Mouse (Mus musculus): ENCODE data around the gene Esyt1. TPM values are rescaled to one million over a fixed set of nuclear protein-coding genes. Genes with fewer than 3 reads are reported as not detected.

Esyt1 gene
- total and polyA plus RNA-seq, 3 experiments: 20.2 to 48.0 (median 38.2) TPM

DNA sequence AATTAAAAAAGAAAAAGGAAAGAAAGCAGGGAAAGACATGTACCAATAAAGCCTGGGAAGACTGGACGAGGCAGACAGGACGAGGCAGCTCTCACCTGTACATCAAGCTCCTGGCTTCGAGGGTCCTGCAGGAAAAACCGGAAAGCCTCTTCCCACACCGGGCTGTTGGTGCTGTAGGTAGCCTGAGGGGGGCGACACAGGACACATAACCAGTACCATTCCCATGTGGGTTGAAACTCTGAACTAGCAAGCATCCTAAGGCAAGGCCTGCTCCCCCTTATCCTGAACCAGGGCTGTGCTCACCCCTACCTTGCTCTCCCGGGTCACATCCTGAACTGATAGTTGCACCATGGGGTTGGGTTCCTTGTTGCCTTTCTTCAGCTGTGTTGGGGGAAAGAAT, 6.8 kb downstream of the Esyt1 start (continued):
- no peak for TF ChIP-seq UBTF (IDR thresholded peaks at IDR 0.05; ENCODE audit: low read depth, low read length)
- no peak for TF ChIP-seq MAZ (IDR thresholded peaks at IDR 0.05; ENCODE audit: low read depth, low read length)
- no peak for TF ChIP-seq RCOR1 (conservative IDR thresholded peaks at IDR 0.05; ENCODE audit: low read depth, low read length)
- no peak for TF ChIP-seq PAX5 (IDR thresholded peaks at IDR 0.05; ENCODE audit: low read length)
- TF ChIP-seq ZC3H11A (IDR thresholded peaks at IDR 0.05; ENCODE audit: low read depth, low read length): no peak
- no peak for TF ChIP-seq KAT2A (IDR thresholded peaks at IDR 0.05; ENCODE audit: insufficient replicate concordance, low read length)
- TF ChIP-seq HCFC1 (IDR thresholded peaks at IDR 0.05; ENCODE audit: low read depth, low read length): no peak
- TF ChIP-seq USF2 (conservative IDR thresholded peaks at IDR 0.05; ENCODE audit: low read depth, low read length): no peak

DNA sequence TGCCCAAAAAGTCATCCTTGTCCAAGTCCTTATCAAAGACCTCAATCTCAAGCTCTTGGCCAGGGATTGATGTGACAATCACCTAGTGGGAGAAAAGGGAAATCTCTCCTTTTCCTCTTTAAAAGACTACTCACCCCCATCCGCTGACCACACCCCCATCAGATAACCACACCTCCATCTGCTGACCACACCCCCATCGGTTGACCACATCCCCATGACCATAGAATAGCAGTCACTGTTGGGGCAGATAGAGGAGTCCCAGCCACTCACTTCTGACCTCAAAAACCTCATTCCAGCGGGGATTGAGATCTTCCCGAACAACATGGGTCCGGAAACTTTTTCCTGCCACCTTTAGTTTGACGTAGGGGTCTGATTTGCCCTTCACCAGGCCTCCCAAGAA, 9.0 kb downstream of the Esyt1 start:
- H3K9ac ChIP-seq (ENCODE audit: insufficient read depth, low read depth): no peak overlapping the region
- no peak overlapping the region for H3K27ac ChIP-seq (ENCODE audit: insufficient read depth, low read depth)
- DNase-seq (ENCODE audit: extremely low read depth): no peak
- no peaks in the 10 kb centered on the region for H3K27me3 ChIP-seq (replicated peaks)
- H3K4me3 ChIP-seq (replicated peaks in 1 of 3; ENCODE audit: low read depth in 2 of 3, low read length in 2 of 3, poor library complexity in 1 of 3): no peak overlapping the region
- peaks cover 81 to 89% of the 10 kb centered on the region in 2 experiments for H3K36me3 ChIP-seq (replicated peaks in 1 of 2; ENCODE audit: control insufficient read depth in 1 of 2, insufficient read depth in 1 of 2, low read length in 1 of 2)
- H3K4me1 ChIP-seq (ENCODE audit: control insufficient read depth in 1 of 2, insufficient read depth in 2 of 2): no peaks in the 10 kb centered on the region
- in situ Hi-C loops (cut with MboI; ENCODE audit: low pct_ligation_motif_present, low pct_unique_long_range_greater_than_20kb, low sequenced_read_pairs) (no loop called here), dilution Hi-C loops (cut with MboI; ENCODE audit: extremely low pct_ligation_motif_present, extremely low pct_unique_long_range_greater_than_20kb, low sequenced_read_pairs) (no loop called here)
- H3K9me3 ChIP-seq (replicated peaks; ENCODE audit: low read length): no peaks in the 10 kb centered on the region
- H3K4me2 ChIP-seq (ENCODE audit: insufficient read depth, low read depth, poor library complexity, severe bottlenecking): no peak overlapping the region
- no peak for TF ChIP-seq HCFC1 (IDR thresholded peaks at IDR 0.05; ENCODE audit: low read depth, low read length)
- TF ChIP-seq CHD2 (IDR thresholded peaks at IDR 0.05; ENCODE audit: low read length): no peak
- no peak for TF ChIP-seq MYC (IDR thresholded peaks at IDR 0.05; ENCODE audit: low read depth, low read length)
- no peak for TF ChIP-seq SMC3 (IDR thresholded peaks at IDR 0.05; ENCODE audit: low read depth, low read length)
- TF ChIP-seq ZMIZ1 (IDR thresholded peaks at IDR 0.05; ENCODE audit: low read depth, low read length): no peak
- no peak for TF ChIP-seq MEF2A (IDR thresholded peaks at IDR 0.05; ENCODE audit: borderline replicate concordance, low read depth, low read length)
- no peak for TF ChIP-seq BHLHE40 (IDR thresholded peaks at IDR 0.05; ENCODE audit: low read depth, low read length)
- TF ChIP-seq MXI1 (IDR thresholded peaks at IDR 0.05; ENCODE audit: low read depth, low read length): no peak
- TF ChIP-seq MAX (IDR thresholded peaks at IDR 0.05; ENCODE audit: low read length): no peak
- H3K79me2 ChIP-seq (replicated peaks; ENCODE audit: control insufficient read depth, extremely low read depth, insufficient read depth, poor library complexity, severe bottlenecking): no peaks in the 10 kb centered on the region

DNA sequence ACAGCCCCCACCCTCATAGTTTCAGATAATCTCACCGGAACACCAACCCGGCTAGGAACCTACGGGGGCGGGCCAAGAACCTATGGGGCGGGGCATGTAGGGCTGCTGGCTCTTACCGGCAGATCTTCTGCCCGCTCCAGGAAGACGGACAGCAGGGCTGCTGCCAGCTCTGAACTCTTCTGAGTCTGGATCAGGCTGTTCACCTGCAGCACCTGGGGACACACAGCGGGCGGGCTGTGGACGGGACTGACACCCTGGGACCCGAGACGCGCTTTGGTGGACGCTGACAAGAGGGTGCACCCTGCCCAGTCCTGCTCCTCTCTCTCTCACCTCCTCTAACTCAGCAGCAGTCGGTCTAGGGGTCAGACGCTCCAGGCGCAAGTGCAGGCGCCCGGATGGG, 9.6 kb downstream of the Esyt1 start:
- TF ChIP-seq RAD21 (IDR thresholded peaks at IDR 0.05; ENCODE audit: low read depth, low read length): no peak
- no peak for TF ChIP-seq E2F4 (IDR thresholded peaks at IDR 0.05; ENCODE audit: insufficient replicate concordance, low read depth, low read length)
- TF ChIP-seq KAT2A (IDR thresholded peaks at IDR 0.05; ENCODE audit: insufficient replicate concordance, low read length): no peak
- no peak for TF ChIP-seq SMC3 (IDR thresholded peaks at IDR 0.05; ENCODE audit: low read depth, low read length)
- TF ChIP-seq USF1 (IDR thresholded peaks at IDR 0.05; ENCODE audit: low read depth, low read length): no peak
- TF ChIP-seq ETS1 (conservative IDR thresholded peaks at IDR 0.05; ENCODE audit: low read depth, low read length): no peak
- TF ChIP-seq CHD1 (IDR thresholded peaks at IDR 0.05; ENCODE audit: low read depth, low read length): no peak
- TF ChIP-seq ELF1 (IDR thresholded peaks at IDR 0.05; ENCODE audit: low read depth, low read length): no peak
- TF ChIP-seq PAX5 (IDR thresholded peaks at IDR 0.05; ENCODE audit: low read length): no peak
- TF ChIP-seq IRF4 (IDR thresholded peaks at IDR 0.05; ENCODE audit: low read depth, low read length): no peak
- no peak for TF ChIP-seq MAX (IDR thresholded peaks at IDR 0.05; ENCODE audit: low read length)
- TF ChIP-seq NRF1 (IDR thresholded peaks at IDR 0.05; ENCODE audit: low read depth, low read length): no peak
- in situ Hi-C loops (cut with MboI; ENCODE audit: low pct_ligation_motif_present, low pct_unique_long_range_greater_than_20kb, low sequenced_read_pairs) (no loop called here), dilution Hi-C loops (cut with MboI; ENCODE audit: extremely low pct_ligation_motif_present, extremely low pct_unique_long_range_greater_than_20kb, low sequenced_read_pairs) (no loop called here)
- Histone ChIP-seq H3K9me3 (replicated peaks; ENCODE audit: low read length) (no peaks in the 10 kb centered on the region), H3K36me3 (replicated peaks in 1 of 2; ENCODE audit: control insufficient read depth in 1 of 2, insufficient read depth in 1 of 2, low read length in 1 of 2) (peaks cover 81 to 89% of the 10 kb centered on the region in 2 experiments), H3K27me3 (replicated peaks) (no peaks in the 10 kb centered on the region), H3K9ac (ENCODE audit: insufficient read depth, low read depth) (no peak overlapping the region), H3K27ac (ENCODE audit: insufficient read depth, low read depth) (no peak overlapping the region), H3K4me3 (replicated peaks in 1 of 3; ENCODE audit: low read depth in 2 of 3, low read length in 2 of 3, poor library complexity in 1 of 3) (no peak overlapping the region), H3K4me1 (ENCODE audit: control insufficient read depth in 1 of 2, insufficient read depth in 2 of 2) (no peaks in the 10 kb centered on the region), H3K79me2 (replicated peaks; ENCODE audit: control insufficient read depth, extremely low read depth, insufficient read depth, poor library complexity, severe bottlenecking) (no peaks in the 10 kb centered on the region), H3K4me2 (ENCODE audit: insufficient read depth, low read depth, poor library complexity, severe bottlenecking) (no peak overlapping the region)
- no peak for DNase-seq (ENCODE audit: extremely low read depth)

Measured in CH12.LX (cell line).